ENCODE assay signal across 9 mouse cellular contexts in genomic region chr16:20610501-20611356, GRCm38 (mm10). TPM values are rescaled to one million over a fixed set of nuclear protein-coding genes. Genes with fewer than 3 reads are reported as not detected.
DNase-seq lines count a peak whose midpoint lies in the region; ATAC-seq and TF ChIP-seq lines count a peak whose summit lies in the region.
"Had no signal": no experiment of that assay in that cellular context is flagged by ENCODE, and none has a peak within 500 bp of the region (broad histone marks: within the 10 kb centered on the region; RNA-seq: fewer than 3 reads in every experiment).

No protein-coding gene starts in this region.

- peak overlapping the region; percentile 84 for H3K4me2 ChIP-seq in embryonic facial prominence, embryonic 14.5 days (ENCODE audit: low read depth, low read length)
- peak overlapping the region; percentile 95 for H3K4me2 ChIP-seq in liver, embryonic 14.5 days (ENCODE audit: low read depth)
- peak overlapping the region; percentile 83 for H3K4me2 ChIP-seq in stomach, embryonic 15.5 days

- peak overlapping the region; percentile 84 for H3K4me3 ChIP-seq in embryonic facial prominence, embryonic 14.5 days (ENCODE audit: low read depth, low read length)
- H3K4me3 ChIP-seq in heart, embryonic 10.5 days = peak overlapping the region; percentile 96
- peak overlapping the region; percentile 73 to 93 for H3K4me3 ChIP-seq in liver, embryonic 14.5 days (ENCODE audit: insufficient read depth in 1 of 2, low read depth in 2 of 2, low read length in 2 of 2)
- H3K4me3 ChIP-seq in stomach, embryonic 15.5 days (replicated peaks) = peak overlapping the region; percentile 92

- H3K27ac ChIP-seq in embryonic facial prominence, embryonic 14.5 days (replicated peaks; ENCODE audit: low read depth, low read length) = peak overlapping the region; percentile 56
- H3K27ac ChIP-seq in heart, embryonic 10.5 days = peak overlapping the region; percentile 95
- peak overlapping the region; percentile 59 for H3K27ac ChIP-seq in liver, embryonic 14.5 days
- peak overlapping the region; percentile 81 for H3K27ac ChIP-seq in stomach, embryonic 15.5 days

- no peak for TF ChIP-seq EP300 in liver, embryonic 14.5 days (IDR thresholded peaks at IDR 0.05; ENCODE audit: low read depth)

- H3K9ac ChIP-seq in embryonic facial prominence, embryonic 14.5 days (ENCODE audit: low read depth, low read length) = peak overlapping the region; percentile 83
- H3K9ac ChIP-seq in liver, embryonic 14.5 days (replicated peaks) = peak overlapping the region; percentile 91
- peak overlapping the region; percentile 74 for H3K9ac ChIP-seq in stomach, embryonic 15.5 days

- no peaks in the 10 kb centered on the region for H3K9me3 ChIP-seq in embryonic facial prominence, embryonic 14.5 days (ENCODE audit: control insufficient read depth, low read length)
- no peaks in the 10 kb centered on the region for H3K9me3 ChIP-seq in heart, embryonic 10.5 days
- H3K9me3 ChIP-seq in liver, embryonic 14.5 days (ENCODE audit: control insufficient read depth, low read length) = no peaks in the 10 kb centered on the region
- no peaks in the 10 kb centered on the region for H3K9me3 ChIP-seq in stomach, embryonic 15.5 days

- peak; percentile 74 for ATAC-seq in embryonic facial prominence, embryonic 14.5 days (ENCODE audit: low read depth)
- peak; percentile 63 for ATAC-seq in liver, embryonic 14.5 days (ENCODE audit: insufficient read depth)
- ATAC-seq in stomach, embryonic 15.5 days (ENCODE audit: insufficient read depth, low FRiP score, low read depth) = peak; percentile 53; the same call in 1 of the 2 replicates

- peak; percentile 89 for DNase-seq in CD4-positive helper T cell, adult 2 months (ENCODE audit: low read depth, low spot score)
- DNase-seq in adrenal gland, postnatal 36 days = peak; percentile 77 to 78
- DNase-seq in embryonic facial prominence, embryonic 14.5 days (ENCODE audit: low spot score) = peak; percentile 89
- peak; percentile 91 for DNase-seq in heart, embryonic 10.5 days (ENCODE audit: low spot score)
- peak; percentile 81 for DNase-seq in kidney, adult 9 months
- DNase-seq in liver, embryonic 14.5 days (ENCODE audit: low read depth in 3 of 3, low spot score in 3 of 3) = peak; percentile 70 to 76 (median 70)
- DNase-seq in neural tube, embryonic 10.5 days (ENCODE audit: extremely low spot score, low spot score) = peak; percentile 81

- peaks cover 11% of the 10 kb centered on the region for H3K4me1 ChIP-seq in embryonic facial prominence, embryonic 14.5 days (ENCODE audit: control insufficient read depth, insufficient read depth, low read length)
- H3K4me1 ChIP-seq in heart, embryonic 10.5 days = peaks cover 21% of the 10 kb centered on the region
- peaks cover 9 to 12% of the 10 kb centered on the region in 2 experiments; a peak in 3 of 4 replicates for H3K4me1 ChIP-seq in liver, embryonic 14.5 days (replicated peaks; ENCODE audit: control insufficient read depth in 2 of 2, insufficient read depth in 2 of 2, low read length in 1 of 2)
- H3K4me1 ChIP-seq in stomach, embryonic 15.5 days = 0 out of 2 replicates have a peak, but pooled peaks cover 11% of the 10 kb centered on the region

- WGBS in embryonic facial prominence, embryonic 14.5 days = 1% methylated on average over 28 of the region's 28 CpGs
- under 1% methylated on average over 28 of the region's 28 CpGs for WGBS in heart, embryonic 10.5 days
- WGBS in liver, embryonic 14.5 days (ENCODE audit: insufficient replicate concordance) = under 1% methylated on average over 28 of the region's 28 CpGs
- WGBS in stomach, embryonic 15.5 days = under 1% methylated on average over 28 of the region's 28 CpGs

- peaks cover 22% of the 10 kb centered on the region for H3K36me3 ChIP-seq in embryonic facial prominence, embryonic 14.5 days (ENCODE audit: control insufficient read depth, insufficient read depth, low read length)
- peaks cover 31% of the 10 kb centered on the region for H3K36me3 ChIP-seq in heart, embryonic 10.5 days
- peaks cover 5% of the 10 kb centered on the region for H3K36me3 ChIP-seq in liver, embryonic 14.5 days (replicated peaks; ENCODE audit: control insufficient read depth, insufficient read depth, low read depth)
- peaks cover 16% of the 10 kb centered on the region for H3K36me3 ChIP-seq in stomach, embryonic 15.5 days

- no peak for TF ChIP-seq CTCF in liver, embryonic 14.5 days (IDR thresholded peaks at IDR 0.05; ENCODE audit: low read depth)

- H3K27me3 ChIP-seq in embryonic facial prominence, embryonic 14.5 days (replicated peaks; ENCODE audit: control insufficient read depth, insufficient read depth, low read length) = no peaks in the 10 kb centered on the region
- no peaks in the 10 kb centered on the region for H3K27me3 ChIP-seq in heart, embryonic 10.5 days (ENCODE audit: insufficient read depth, poor library complexity, severe bottlenecking)
- H3K27me3 ChIP-seq in liver, embryonic 14.5 days (ENCODE audit: control insufficient read depth, insufficient read depth, low read length) = no peaks in the 10 kb centered on the region
- no peaks in the 10 kb centered on the region for H3K27me3 ChIP-seq in stomach, embryonic 15.5 days (replicated peaks)

RNA-seq across cellular contexts. Expression of gene Eef1akmt4, which starts 0.7 kb away (rescaled TPM):
- 1 to 10 TPM; 9.5 to 10.0 TPM for total RNA-seq in adrenal gland, postnatal 36 days (2021)
- polyA plus RNA-seq in embryonic facial prominence, embryonic 14.5 days (2014; fragmentation: Nextera tagmentation; extraction: Ambion mirVana) = 33.1 and 36.3 TPM in 2 replicates
- polyA plus RNA-seq in heart, embryonic 10.5 days (2016; fragmentation: Nextera tagmentation; extraction: Ambion mirVana) = 29.9 and 39.5 TPM in 2 replicates
- 9.4 and 10.3 TPM in 2 replicates for polyA plus RNA-seq in liver, embryonic 14.5 days (2012; rRNA removed)
- polyA plus RNA-seq in liver, embryonic 14.5 days (2014; fragmentation: Nextera tagmentation; extraction: Ambion mirVana) = 18.1 and 20.7 TPM in 2 replicates
- polyA plus RNA-seq in stomach, embryonic 15.5 days (2015; fragmentation: Nextera tagmentation; extraction: Ambion mirVana) = 31.6 and 32.3 TPM in 2 replicates

RNA-seq across cellular contexts. Expression of gene Gm49333, which starts 0.7 kb away (rescaled TPM):
- under 1 TPM in 1 of 2 experiments, not detected in 1; 0.26 TPM for total RNA-seq in adrenal gland, postnatal 36 days (2021)
- 0.70 TPM in 1 of 2 replicates, not detected in the other for polyA plus RNA-seq in embryonic facial prominence, embryonic 14.5 days (2014; fragmentation: Nextera tagmentation; extraction: Ambion mirVana)
- polyA plus RNA-seq in heart, embryonic 10.5 days (2016; fragmentation: Nextera tagmentation; extraction: Ambion mirVana) = not detected in 2 replicates
- polyA plus RNA-seq in liver, embryonic 14.5 days (2012; rRNA removed) = 0.04 and 0.08 TPM in 2 replicates
- not detected in 2 replicates for polyA plus RNA-seq in liver, embryonic 14.5 days (2014; fragmentation: Nextera tagmentation; extraction: Ambion mirVana)
- 0.15 TPM in 1 of 2 replicates, not detected in the other for polyA plus RNA-seq in stomach, embryonic 15.5 days (2015; fragmentation: Nextera tagmentation; extraction: Ambion mirVana)
- total RNA-seq: gastrocnemius, postnatal 4 days had no signal

RNA-seq across cellular contexts. Expression of gene Alg3, which starts 0.8 kb away (rescaled TPM):
- total RNA-seq in adrenal gland, postnatal 36 days (2021) = 10 to 100 TPM; 26.9 to 29.8 TPM
- polyA plus RNA-seq in embryonic facial prominence, embryonic 14.5 days (2014; fragmentation: Nextera tagmentation; extraction: Ambion mirVana) = 40.2 and 40.6 TPM in 2 replicates
- 44.3 and 50.7 TPM in 2 replicates for polyA plus RNA-seq in heart, embryonic 10.5 days (2016; fragmentation: Nextera tagmentation; extraction: Ambion mirVana)
- 9.3 and 12.7 TPM in 2 replicates for polyA plus RNA-seq in liver, embryonic 14.5 days (2012; rRNA removed)
- 21.7 and 23.6 TPM in 2 replicates for polyA plus RNA-seq in liver, embryonic 14.5 days (2014; fragmentation: Nextera tagmentation; extraction: Ambion mirVana)
- polyA plus RNA-seq in stomach, embryonic 15.5 days (2015; fragmentation: Nextera tagmentation; extraction: Ambion mirVana) = 38.3 and 39.6 TPM in 2 replicates

RNA-seq across cellular contexts. Expression of gene Camk2n2, which starts 10.4 kb away (rescaled TPM):
- total RNA-seq in adrenal gland, postnatal 36 days (2021) = 100 to 1,000 TPM in 1 of 2 experiments, 10 to 100 TPM in 1; 25.3 to 128 TPM
- 2.1 and 3.0 TPM in 2 replicates for polyA plus RNA-seq in embryonic facial prominence, embryonic 14.5 days (2014; fragmentation: Nextera tagmentation; extraction: Ambion mirVana)
- 0.54 and 0.83 TPM in 2 replicates for polyA plus RNA-seq in heart, embryonic 10.5 days (2016; fragmentation: Nextera tagmentation; extraction: Ambion mirVana)
- 0.32 and 0.38 TPM in 2 replicates for polyA plus RNA-seq in liver, embryonic 14.5 days (2012; rRNA removed)
- 0.19 and 0.32 TPM in 2 replicates for polyA plus RNA-seq in liver, embryonic 14.5 days (2014; fragmentation: Nextera tagmentation; extraction: Ambion mirVana)
- polyA plus RNA-seq in stomach, embryonic 15.5 days (2015; fragmentation: Nextera tagmentation; extraction: Ambion mirVana) = 1.3 and 1.4 TPM in 2 replicates

RNA-seq across cellular contexts. Expression of gene Ece2, which starts 18.9 kb away (rescaled TPM):
- 10 to 100 TPM in 1 of 2 experiments, 1 to 10 TPM in 1; 8.9 to 17.5 TPM for total RNA-seq in adrenal gland, postnatal 36 days (2021)
- polyA plus RNA-seq in embryonic facial prominence, embryonic 14.5 days (2014; fragmentation: Nextera tagmentation; extraction: Ambion mirVana) = 3.3 and 5.0 TPM in 2 replicates
- polyA plus RNA-seq in heart, embryonic 10.5 days (2016; fragmentation: Nextera tagmentation; extraction: Ambion mirVana) = 0.95 and 1.4 TPM in 2 replicates
- 0.08 TPM in 1 of 2 replicates, not detected in the other for polyA plus RNA-seq in liver, embryonic 14.5 days (2012; rRNA removed)
- polyA plus RNA-seq in liver, embryonic 14.5 days (2014; fragmentation: Nextera tagmentation; extraction: Ambion mirVana) = 0.04 TPM in 1 of 2 replicates, not detected in the other
- 2.0 and 2.7 TPM in 2 replicates for polyA plus RNA-seq in stomach, embryonic 15.5 days (2015; fragmentation: Nextera tagmentation; extraction: Ambion mirVana)

Comparison
In these comparisons a context has a peak if more than half of its experiments do, and no peak if none do; other contexts are left out.
1. Peak in every context shown above with its lines: DNase-seq, ATAC-seq, H3K4me3 ChIP-seq and H3K27ac ChIP-seq.